Mouse (Mus musculus) MEL (cell line): ENCODE measurements at regions not wholly inside any gene's neighbourhood (a gene's known extent, or its start where the extent isn't known, plus 50 kb on each side); places are given as distances from the start of the nearest gene placed in this dataset.

Experiments
- DNase-seq: peaks from one replicate; pipeline ENCODE4 v3.0.0; 2011; ENCODE audit warnings: low read depth, low spot score
- H3K27ac ChIP-seq: 2 replicates; pipeline ENCODE4 v1.5.1; 2012; ENCODE audit warnings: low read depth, mild to moderate bottlenecking, control low read depth, low read length, moderate library complexity; ENCODE audit not compliant: control insufficient read depth
- H3K27me3 ChIP-seq, 2 experiments: fragments of 150-350 bp in 1 of 2; sonication (generic) in 1 of 2; 2 replicates each; pipeline ENCODE4 v1.6.1; 2012; ENCODE audit warnings: low read length in 2 of 2, mild to moderate bottlenecking in 2 of 2, improper control_type of control experiment in 1 of 2, moderate library complexity in 1 of 2; ENCODE audit not compliant: insufficient read depth in 2 of 2, control insufficient read depth in 1 of 2
- H3K36me3 ChIP-seq, 2 experiments: 2 replicates each; pipeline ENCODE4 v1.6.1; 2012 to 2014; ENCODE audit warnings: low read length in 2 of 2, improper control_type of control experiment in 1 of 2, inconsistent platforms in 1 of 2, mild to moderate bottlenecking in 1 of 2; ENCODE audit not compliant: insufficient read depth in 2 of 2, control insufficient read depth in 1 of 2
- H3K4me1 ChIP-seq, 2 experiments: fragments of 150-350 bp in 1 of 2; sonication (generic) in 1 of 2; 2 replicates each; pipeline ENCODE4 v1.6.1; 2012; ENCODE audit warnings: low read length in 2 of 2, improper control_type of control experiment in 1 of 2, mild to moderate bottlenecking in 1 of 2; ENCODE audit not compliant: insufficient read depth in 2 of 2, control insufficient read depth in 1 of 2
- H3K4me3 ChIP-seq, 2 experiments: fragments of 150-350 bp in 1 of 2; sonication (generic) in 1 of 2; 2 replicates each; pipeline ENCODE4 v1.5.1; 2012; ENCODE audit warnings: low read depth in 2 of 2, low read length in 2 of 2, mild to moderate bottlenecking in 2 of 2, moderate library complexity in 2 of 2, control low read depth in 1 of 2, improper control_type of control experiment in 1 of 2; ENCODE audit not compliant: control insufficient read depth in 1 of 2, insufficient read depth in 1 of 2
- H3K79me2 ChIP-seq: 2 replicates; pipeline ENCODE4 v1.6.1; 2012; ENCODE audit warnings: mild to moderate bottlenecking, low read length, moderate library complexity; ENCODE audit not compliant: control insufficient read depth, poor library complexity, insufficient read depth
- H3K9ac ChIP-seq: 2 replicates; pipeline ENCODE4 v1.6.1; 2012; ENCODE audit warnings: low read depth, mild to moderate bottlenecking, control low read depth, low read length, moderate library complexity; ENCODE audit not compliant: control insufficient read depth, poor library complexity, severe bottlenecking
- H3K9me3 ChIP-seq: fragments of 150-350 bp; sonication (generic); replicated peaks from 2 replicates; pipeline ENCODE4 v1.6.1; 2012; ENCODE audit warnings: mild to moderate bottlenecking, low read length, improper control_type of control experiment, moderate library complexity; ENCODE audit not compliant: insufficient read depth
- BHLHE40 ChIP-seq: IDR thresholded peaks from 2 replicates; pipeline ENCODE4 v1.6.1; 2012; ENCODE audit warnings: low read depth, mild to moderate bottlenecking, inconsistent platforms, low read length, improper control_type of control experiment, borderline replicate concordance
- CHD1 ChIP-seq: IDR thresholded peaks from 2 replicates; pipeline ENCODE4 v1.6.1; 2012; ENCODE audit warnings: low read depth, mild to moderate bottlenecking, inconsistent platforms, low read length, improper control_type of control experiment
- CHD2 ChIP-seq: IDR thresholded peaks from 2 replicates; pipeline ENCODE4 v1.6.1; 2011; ENCODE audit warnings: low read length, improper control_type of control experiment
- CTCF ChIP-seq, 3 experiments: IDR thresholded peaks in 2 of 3; conservative IDR thresholded peaks in 1 of 3; 2 replicates each; pipeline ENCODE4 v1.5.1; 2011 to 2012; ENCODE audit warnings: low read length in 3 of 3, low read depth in 2 of 3, mild to moderate bottlenecking in 2 of 3, improper control_type of control experiment in 1 of 3, inconsistent platforms in 1 of 3, mixed read lengths in 1 of 3, moderate library complexity in 1 of 3; ENCODE audit not compliant: control insufficient read depth in 1 of 3, insufficient read depth in 1 of 3, poor library complexity in 1 of 3, severe bottlenecking in 1 of 3
- E2F4 ChIP-seq: IDR thresholded peaks from 2 replicates; pipeline ENCODE4 v1.6.1; 2011; ENCODE audit warnings: low read depth, low read length, improper control_type of control experiment, borderline replicate concordance
- EP300 ChIP-seq, 2 experiments: IDR thresholded peaks; 2 replicates each; pipeline ENCODE4 v1.6.1; 2011; ENCODE audit warnings: improper control_type of control experiment in 2 of 2, low read length in 2 of 2, low read depth in 1 of 2, mild to moderate bottlenecking in 1 of 2
- ETS1 ChIP-seq: IDR thresholded peaks from 2 replicates; pipeline ENCODE4 v1.6.1; 2012; ENCODE audit warnings: low read depth, mild to moderate bottlenecking, inconsistent platforms, low read length, improper control_type of control experiment, moderate library complexity
- GABPA ChIP-seq: IDR thresholded peaks from 2 replicates; pipeline ENCODE4 v1.6.1; 2012; ENCODE audit warnings: low read depth, mild to moderate bottlenecking, inconsistent platforms, low read length, improper control_type of control experiment, moderate library complexity
- JUND ChIP-seq: IDR thresholded peaks from 2 replicates; pipeline ENCODE4 v1.6.1; 2011; ENCODE audit warnings: low read depth, mild to moderate bottlenecking, improper control_type of control experiment, low read length
- MAFK ChIP-seq: IDR thresholded peaks from 2 replicates; pipeline ENCODE4 v1.6.1; 2011; ENCODE audit warnings: low read depth, mild to moderate bottlenecking, low read length, improper control_type of control experiment, borderline replicate concordance
- MAZ ChIP-seq: IDR thresholded peaks from 2 replicates; pipeline ENCODE4 v1.6.1; 2012; ENCODE audit warnings: low read depth, mild to moderate bottlenecking, inconsistent platforms, low read length, improper control_type of control experiment
- MEF2A ChIP-seq: IDR thresholded peaks from 2 replicates; pipeline ENCODE4 v1.6.1; 2014; ENCODE audit warnings: low read depth, mild to moderate bottlenecking, inconsistent platforms, low read length, improper control_type of control experiment; ENCODE audit not compliant: poor library complexity, insufficient replicate concordance, severe bottlenecking; ENCODE audit errors: extremely low read depth
- MXI1 ChIP-seq: IDR thresholded peaks from 2 replicates; pipeline ENCODE4 v1.6.1; 2011; ENCODE audit warnings: mild to moderate bottlenecking, low read depth, low read length, improper control_type of control experiment
- NELFE ChIP-seq: IDR thresholded peaks from 2 replicates; pipeline ENCODE4 v1.6.1; 2011; ENCODE audit warnings: low read depth, low read length, improper control_type of control experiment
- POLR2A ChIP-seq, 2 experiments: IDR thresholded peaks; 2 replicates each; pipeline ENCODE4 v1.6.1; 2011 to 2012; ENCODE audit warnings: low read length in 2 of 2, mild to moderate bottlenecking in 2 of 2, control low read depth in 1 of 2, improper control_type of control experiment in 1 of 2, low read depth in 1 of 2, moderate library complexity in 1 of 2; ENCODE audit not compliant: control insufficient read depth in 1 of 2, insufficient read depth in 1 of 2, poor library complexity in 1 of 2
- POLR2AphosphoS2 ChIP-seq: IDR thresholded peaks from 2 replicates; pipeline ENCODE4 v1.6.1; 2011; ENCODE audit warnings: low read length, improper control_type of control experiment
- POLR2AphosphoS5 ChIP-seq: IDR thresholded peaks from 2 replicates; pipeline ENCODE4 v1.6.1; 2012; ENCODE audit warnings: low read depth, borderline replicate concordance, mild to moderate bottlenecking, inconsistent platforms, low read length, moderate library complexity, mixed read lengths
- RCOR1 ChIP-seq: IDR thresholded peaks from 2 replicates; pipeline ENCODE4 v1.6.1; 2012; ENCODE audit warnings: low read depth, mild to moderate bottlenecking, inconsistent platforms, low read length, improper control_type of control experiment
- SIN3A ChIP-seq: IDR thresholded peaks from 2 replicates; pipeline ENCODE4 v1.6.1; 2012; ENCODE audit warnings: low read length, improper control_type of control experiment, inconsistent platforms
- TAL1 ChIP-seq: IDR thresholded peaks from 2 replicates; pipeline ENCODE4 v1.6.1; 2012; ENCODE audit warnings: mild to moderate bottlenecking, inconsistent platforms, low read length, moderate library complexity, mixed read lengths
- USF2 ChIP-seq, 2 experiments: IDR thresholded peaks; 2 replicates each; pipeline ENCODE4 v1.6.1; 2011 to 2012; ENCODE audit warnings: improper control_type of control experiment in 2 of 2, low read length in 2 of 2, borderline replicate concordance in 1 of 2, inconsistent platforms in 1 of 2, low read depth in 1 of 2, mild to moderate bottlenecking in 1 of 2; ENCODE audit not compliant: insufficient read depth in 1 of 2
- ZMIZ1 ChIP-seq: IDR thresholded peaks from 2 replicates; pipeline ENCODE4 v1.6.1; 2012; ENCODE audit warnings: low read depth, mild to moderate bottlenecking, inconsistent platforms, low read length, improper control_type of control experiment, moderate library complexity
- ZNF384 ChIP-seq: IDR thresholded peaks from 2 replicates; pipeline ENCODE4 v1.6.1; 2012; ENCODE audit warnings: low read depth, mild to moderate bottlenecking, inconsistent platforms, low read length, improper control_type of control experiment

DNA sequence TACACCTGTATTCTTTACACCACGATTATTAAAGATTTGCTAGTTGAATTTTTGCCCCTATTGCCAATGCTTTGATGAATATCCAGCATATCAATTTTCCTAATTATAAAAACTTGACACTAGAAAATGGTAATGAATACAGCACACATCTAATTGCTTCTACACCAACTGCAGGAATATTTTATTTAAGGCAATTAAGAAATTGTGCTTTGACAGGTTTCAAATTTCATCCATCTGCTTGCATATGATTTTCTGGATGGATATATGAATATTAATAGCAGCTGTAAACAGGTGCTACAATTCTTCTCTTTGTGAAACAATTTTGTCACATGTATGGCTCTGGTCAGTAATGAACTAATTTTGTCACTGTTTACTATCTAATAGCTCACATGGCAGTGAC, 487.0 kb downstream of the Isl1 start:
- Histone ChIP-seq H3K9ac (no peak overlapping the region), H3K79me2 (no peaks in the 10 kb centered on the region), H3K27ac (no peak overlapping the region), H3K4me1 (no peaks in the 10 kb centered on the region), H3K36me3 (no peaks in the 10 kb centered on the region), H3K9me3 (no peaks in the 10 kb centered on the region), H3K4me3 (no peak overlapping the region)
- no peak for TF ChIP-seq SIN3A
- TF ChIP-seq MAFK = no peak
- TF ChIP-seq, all 39 proteins: peak for 0
- DNase-seq = no peak
- no peaks in the 10 kb centered on the region for H3K27me3 ChIP-seq

DNA sequence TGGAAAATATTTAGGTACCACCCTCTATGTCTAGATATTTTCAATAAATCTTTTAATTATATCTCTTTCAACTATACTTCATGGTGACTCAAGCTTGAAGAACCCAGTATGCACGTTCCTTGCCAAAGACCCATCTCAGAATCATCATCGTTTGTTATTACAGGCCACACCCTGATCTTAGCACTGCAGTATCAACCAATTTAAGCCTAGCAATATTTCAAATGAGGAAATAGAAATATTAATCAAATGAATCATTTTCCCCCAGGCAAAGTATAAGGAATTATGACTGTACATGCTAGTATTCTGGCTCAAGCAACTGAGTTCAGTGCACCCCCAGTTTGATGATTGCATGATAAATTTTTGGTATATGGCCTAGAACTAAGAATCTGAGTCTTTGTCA, 495.3 kb downstream of the Isl1 start:
- DNase-seq = no peak
- Histone ChIP-seq H3K36me3 (no peaks in the 10 kb centered on the region), H3K27me3 (no peaks in the 10 kb centered on the region), H3K4me1 (no peaks in the 10 kb centered on the region), H3K27ac (no peak overlapping the region)
- TF ChIP-seq BHLHE40 (no peak), E2F4 (no peak), CHD1 (no peak), MAZ (no peak), MEF2A (no peak), CHD2 (no peak), GABPA (no peak), POLR2A (IDR thresholded peaks at IDR 0.05; ENCODE audit: control insufficient read depth in 1 of 2, insufficient read depth in 1 of 2, low read depth in 1 of 2, low read length in 2 of 2, poor library complexity in 1 of 2) (no peak)
- TF ChIP-seq, all 39 proteins: peak for 0
- no peak overlapping the region for H3K4me3 ChIP-seq
- H3K9me3 ChIP-seq = no peaks in the 10 kb centered on the region
- no peak overlapping the region for H3K9ac ChIP-seq
- H3K79me2 ChIP-seq = no peaks in the 10 kb centered on the region

DNA sequence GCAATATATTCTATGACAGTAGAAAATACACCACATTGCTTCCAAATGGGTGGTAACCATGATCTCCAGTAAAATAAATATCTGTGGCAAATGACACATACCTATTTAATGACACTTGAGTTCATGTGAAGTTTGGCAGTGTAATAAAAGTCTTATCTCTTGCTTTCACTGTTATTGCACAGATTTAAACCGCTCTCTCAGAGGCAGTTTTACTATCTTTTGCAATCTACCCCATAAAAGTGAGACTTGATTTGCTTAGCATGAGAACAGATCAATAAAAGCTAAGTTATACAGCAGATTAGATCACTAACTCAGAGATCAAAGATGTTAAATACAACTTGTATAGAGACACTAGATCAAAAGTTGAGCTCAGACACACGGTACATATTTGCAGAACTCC, 510.2 kb downstream of the Isl1 start:
- Histone ChIP-seq H3K4me3 (no peak overlapping the region), H3K9me3 (no peaks in the 10 kb centered on the region), H3K27ac (no peak overlapping the region), H3K27me3 (no peaks in the 10 kb centered on the region), H3K79me2 (no peaks in the 10 kb centered on the region), H3K4me1 (no peaks in the 10 kb centered on the region), H3K36me3 (no peaks in the 10 kb centered on the region), H3K9ac (no peak overlapping the region)
- DNase-seq = no peak
- TF ChIP-seq JUND (no peak), SIN3A (no peak), NELFE (no peak), E2F4 (no peak), POLR2A (IDR thresholded peaks at IDR 0.05; ENCODE audit: control insufficient read depth in 1 of 2, insufficient read depth in 1 of 2, low read depth in 1 of 2, low read length in 2 of 2, poor library complexity in 1 of 2) (no peak), RCOR1 (no peak), ZMIZ1 (no peak), USF2 (IDR thresholded peaks at IDR 0.05; ENCODE audit: borderline replicate concordance in 1 of 2, insufficient read depth in 1 of 2, low read depth in 1 of 2, low read length in 2 of 2) (no peak), TAL1 (no peak), EP300 (IDR thresholded peaks at IDR 0.05; ENCODE audit: low read depth in 1 of 2, low read length in 2 of 2) (no peak), POLR2AphosphoS5 (no peak), MXI1 (no peak), MEF2A (no peak), MAFK (no peak), POLR2AphosphoS2 (no peak), ETS1 (no peak), CTCF (IDR thresholded peaks at IDR 0.05 in 2 of 3, conservative IDR thresholded peaks at IDR 0.05 in 1 of 3; ENCODE audit: control insufficient read depth in 1 of 3, insufficient read depth in 1 of 3, low read depth in 2 of 3, low read length in 3 of 3, poor library complexity in 1 of 3, severe bottlenecking in 1 of 3) (no peak), ZNF384 (no peak)
